Mouse (Mus musculus) liver, adult 10 weeks (tissue): ENCODE data around the gene Set. TPM values are rescaled to one million over a fixed set of nuclear protein-coding genes. Genes with fewer than 3 reads are reported as not detected.

ENCODE experiments used
- polyA plus RNA-seq: library from polyadenylated mRNA; stranded (reverse); fragments of 350-450 nt; fragmentation: Illumina TruSeq; extraction: RNeasy Lipid Tissue Mini Kit (QIAGEN cat#74804); gene quantifications from one replicate; pipeline ENCODE4 v1.2.3, GENCODE M21; 2014; ENCODE audit warnings: low read depth, low replicate concordance

The Set gene
- 144 TPM for polyA plus RNA-seq

DNA sequence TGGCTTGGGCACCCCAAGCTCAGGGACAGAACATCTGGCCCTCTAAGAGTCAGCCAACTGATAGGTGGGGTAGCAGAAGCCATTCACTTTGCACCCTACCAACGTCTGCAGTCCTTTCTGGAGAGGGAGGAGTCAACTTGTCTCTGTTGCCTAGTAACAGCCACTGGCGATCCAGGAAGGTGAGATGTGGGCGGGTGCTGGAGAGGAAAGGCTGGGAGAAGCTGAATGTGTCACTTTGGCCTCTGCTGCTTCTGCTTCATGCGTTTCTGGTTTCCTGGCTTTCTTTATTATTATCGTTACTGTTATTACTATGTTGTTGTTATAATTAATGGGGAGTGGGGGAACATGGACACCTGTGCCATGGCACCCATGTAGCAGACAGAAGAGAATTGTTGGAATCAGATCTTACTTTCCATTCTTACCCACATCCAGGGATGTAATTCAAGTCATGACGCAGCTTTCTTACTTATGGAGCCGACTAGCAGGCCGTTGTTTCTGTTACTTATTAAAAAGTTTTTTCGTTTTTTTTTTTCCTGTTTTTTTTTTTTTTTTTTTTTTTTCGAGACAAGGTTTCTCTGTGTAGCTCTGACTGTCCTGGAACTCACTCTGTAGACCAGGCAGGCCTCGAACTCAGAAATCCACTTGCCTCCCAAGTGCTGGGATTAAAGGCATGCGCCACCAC is at the start of gene Set:
Set (plus strand) TSS at position 156 of the 682 bp plus-strand sequence.

DNA sequence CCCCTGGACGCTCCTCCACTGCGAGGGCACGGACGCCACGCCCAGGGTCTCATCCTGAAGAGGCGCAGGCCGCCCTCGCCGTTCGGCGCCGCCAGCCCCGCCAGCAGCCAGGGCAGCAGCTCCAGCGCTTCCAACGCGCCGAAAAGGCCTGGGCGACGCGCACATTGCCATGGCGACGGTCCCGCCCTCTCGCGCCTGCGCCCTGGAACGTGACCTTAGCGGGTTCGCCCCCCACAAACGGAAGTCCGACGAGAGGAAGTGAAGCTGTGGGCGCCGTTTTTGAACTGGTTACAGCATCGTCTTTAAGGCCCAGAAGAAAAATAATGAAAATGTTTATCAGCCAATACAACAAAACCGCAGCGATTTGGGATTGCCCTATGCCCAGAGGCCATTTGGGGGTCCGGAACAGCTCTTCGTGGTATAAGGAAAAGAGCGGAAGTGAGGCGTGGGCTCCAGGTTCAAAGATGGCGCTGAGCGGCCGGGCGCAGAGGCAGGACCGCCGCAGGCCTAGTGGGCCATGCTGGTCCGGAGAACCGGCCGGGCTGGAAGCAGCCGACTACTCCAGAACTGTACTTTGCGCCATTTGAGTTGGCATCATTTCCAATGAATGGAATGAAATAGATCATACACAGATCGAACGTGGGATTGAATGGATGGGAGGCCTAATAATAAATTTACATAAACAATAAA is 8.3 kb upstream of the Set start, which contains the start of gene Wdr34:
Wdr34 (minus strand) TSS at position 183 of the 690 bp plus-strand sequence.

DNA sequence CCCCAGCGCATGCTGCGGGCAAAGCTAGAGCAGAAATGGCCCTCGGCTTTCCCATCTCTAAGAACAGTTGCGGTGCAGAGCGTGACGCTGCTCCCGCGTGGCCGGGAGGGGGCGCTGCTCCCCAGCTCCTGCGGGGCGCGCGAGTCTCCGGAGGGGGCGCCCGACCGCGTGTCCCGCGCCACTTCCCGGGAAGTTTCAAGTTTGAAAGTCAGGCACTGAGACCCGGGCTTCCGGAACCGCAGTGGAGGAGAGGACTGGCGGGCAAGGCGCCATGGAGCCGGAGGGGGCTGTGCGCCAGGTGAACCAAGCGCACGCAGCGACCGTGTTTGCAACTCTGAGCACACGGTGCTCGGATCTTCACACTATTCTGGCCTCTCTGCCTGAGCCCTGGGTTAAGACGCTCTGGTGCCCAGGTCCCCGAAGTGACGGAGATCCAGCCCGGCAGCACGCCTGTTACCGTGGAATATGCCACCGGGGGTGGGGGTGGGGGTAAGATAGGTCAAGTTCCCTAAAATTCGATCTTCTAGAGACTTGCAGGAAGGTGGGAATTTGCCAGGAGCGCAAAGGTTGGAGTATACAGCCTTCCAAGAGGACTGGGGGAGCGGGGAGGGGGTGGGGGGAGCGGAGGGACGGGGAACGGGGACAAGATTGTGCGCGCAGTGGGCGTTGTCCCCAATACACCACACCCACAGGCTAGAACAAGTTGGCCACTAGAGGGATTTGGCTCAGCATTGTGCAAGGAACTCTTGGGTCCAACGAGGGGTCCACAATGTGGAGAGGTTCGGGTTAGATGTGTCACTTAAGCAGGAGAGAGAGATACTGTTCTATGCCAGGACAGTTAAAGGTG is 20.5 kb downstream of the Set start, which contains the start of gene Pkn3:
Pkn3 (plus strand) TSS at position 183 of the 847 bp plus-strand sequence.

GRCm38 (mm10) chr2:30093471-30094207 is 36.5 kb downstream of the Set start, which contains the start of gene Zdhhc12:
Gene Zdhhc12, minus strand, starts transcription at chr2:30093648.

Other genes starting within 250 kb of the Set start
- 4.9 TPM for gene Urm1, start 237.3 kb upstream of the Set start, polyA plus RNA-seq
- gene Cercam, start 188.2 kb upstream of the Set start, polyA plus RNA-seq: not detected
- 2.8 TPM for gene Odf2, start 168.2 kb upstream of the Set start, polyA plus RNA-seq
- gene Gle1, start 122.0 kb upstream of the Set start, polyA plus RNA-seq: 12.1 TPM
- gene Sptan1, start 91.8 kb upstream of the Set start, polyA plus RNA-seq: 9.0 TPM
- 0.34 TPM for gene Wdr34, start 8.5 kb upstream of the Set start, polyA plus RNA-seq
- gene Pkn3, start 20.3 kb downstream of the Set start, polyA plus RNA-seq: not detected
- gene Zdhhc12, start 36.3 kb downstream of the Set start, polyA plus RNA-seq: 2.7 TPM
- 2.0 TPM for gene Zer1, start 67.2 kb downstream of the Set start, polyA plus RNA-seq
- gene Tbc1d13, start 76.4 kb downstream of the Set start, polyA plus RNA-seq: 6.5 TPM
- 0.64 TPM for gene Endog, start 114.1 kb downstream of the Set start, polyA plus RNA-seq
- 0.53 TPM for gene Spout1, start 121.1 kb downstream of the Set start, polyA plus RNA-seq
- gene Kyat1, start 148.5 kb downstream of the Set start, polyA plus RNA-seq: 13.5 TPM
- 3.3 TPM for gene Lrrc8a, start 180.3 kb downstream of the Set start, polyA plus RNA-seq
- 0.26 TPM for gene Gm28035, start 183.2 kb downstream of the Set start, polyA plus RNA-seq
- gene Phyhd1, start 208.8 kb downstream of the Set start, polyA plus RNA-seq: 72.7 TPM
- not detected for gene Gm28038, start 223.7 kb downstream of the Set start, polyA plus RNA-seq
- gene Dolk, start 229.0 kb downstream of the Set start, polyA plus RNA-seq: 5.8 TPM
- 1.1 TPM for gene Nup188, start 229.0 kb downstream of the Set start, polyA plus RNA-seq